Mouse (Mus musculus) kidney, postnatal 36 days (tissue): ENCODE measurements around the gene Cpne6.

Source experiments
- DNase-seq, 2 experiments: peaks; one replicate each; pipeline ENCODE4 v3.0.0; 2021 to 2022; ENCODE audit warnings: mixed read lengths in 2 of 2

Cpne6 gene

GRCm38 (mm10) chr14:55505612-55506011 is 4.6 kb upstream of the Cpne6 start:
- DNase-seq, result no peak

GRCm38 (mm10) chr14:55507801-55508200 is 2.4 kb upstream of the Cpne6 start:
- no peak for DNase-seq

GRCm38 (mm10) chr14:55509540-55509939 is 705 bp upstream of the Cpne6 start:
- DNase-seq, result no peak

- DNase-seq, result no peak
Measured at GRCm38 (mm10) chr14:55511037-55511436, 792 bp downstream of the Cpne6 start.

GRCm38 (mm10) chr14:55513927-55514326 is 3.7 kb downstream of the Cpne6 start:
- no peak for DNase-seq

- DNase-seq, result no peak
Measured at GRCm38 (mm10) chr14:55515846-55516245, 5.6 kb downstream of the Cpne6 start.

- no peak for DNase-seq
Measured at GRCm38 (mm10) chr14:55518897-55519296, 8.7 kb downstream of the Cpne6 start.

- no peak for DNase-seq
Measured at GRCm38 (mm10) chr14:55519604-55520003, 9.4 kb downstream of the Cpne6 start.

GRCm38 (mm10) chr14:55520451-55521361 is 10.5 kb downstream of the Cpne6 start:
- peak; percentile 6 to 47 for DNase-seq

- no peak for DNase-seq
Measured at GRCm38 (mm10) chr14:55524062-55524461, 13.8 kb downstream of the Cpne6 start.

GRCm38 (mm10) chr14:55524785-55525184 is 14.5 kb downstream of the Cpne6 start, which contains the start of gene Nrl:
Gene Nrl (minus strand): TSS chr14:55524981.
- DNase-seq, result no peak

GRCm38 (mm10) chr14:55526674-55527073 is 16.4 kb downstream of the Cpne6 start:
- DNase-seq, result no peak

GRCm38 (mm10) chr14:55527940-55528339 is 17.7 kb downstream of the Cpne6 start:
- peak; percentile 38 to 65 for DNase-seq

- peak; percentile 47 to 86 for DNase-seq
Measured at GRCm38 (mm10) chr14:55536116-55536745, 26.0 kb downstream of the Cpne6 start.

- peak; percentile 90 to 94 for DNase-seq
Measured at GRCm38 (mm10) chr14:55540067-55540786, 30.0 kb downstream of the Cpne6 start, which contains the start of gene Pck2. Gene Pck2 (plus strand): TSS chr14:55540266.

GRCm38 (mm10) chr14:55540787-55541321 is 30.6 kb downstream of the Cpne6 start:
- DNase-seq, result peak; percentile 77 to 87

GRCm38 (mm10) chr14:55542268-55542667 is 32.0 kb downstream of the Cpne6 start:
- DNase-seq, result no peak

- no peak for DNase-seq
Measured at GRCm38 (mm10) chr14:55544334-55544733, 34.1 kb downstream of the Cpne6 start.

GRCm38 (mm10) chr14:55550191-55550590 is 39.9 kb downstream of the Cpne6 start:
- DNase-seq, result no peak

GRCm38 (mm10) chr14:55551347-55551746 is 41.1 kb downstream of the Cpne6 start:
- no peak for DNase-seq

GRCm38 (mm10) chr14:55551794-55552193 is 41.5 kb downstream of the Cpne6 start:
- no peak for DNase-seq

- DNase-seq, result no peak
Measured at GRCm38 (mm10) chr14:55554635-55555034, 44.4 kb downstream of the Cpne6 start.

GRCm38 (mm10) chr14:55555788-55556187 is 45.5 kb downstream of the Cpne6 start:
- DNase-seq, result no peak
